Mouse (Mus musculus) embryonic stem cell, embryonic (primary cell): Measurements from ENCODE around the gene Gm17651.

ENCODE experiments used
- CTCF ChIA-PET, 4 experiments: fragments of 300-600 bp in 2 of 4; fragments of 350-600 bp in 2 of 4; sonication (Branson Sonifier 250); formaldehyde crosslinking; loops; one replicate each; lab custom pipeline; 2022; ENCODE audit warnings: inconsistent platforms in 2 of 4; lab: Charles Lee
- POLR2A ChIA-PET, 4 experiments: fragments of 300-600 bp in 2 of 4; fragments of 350-600 bp in 2 of 4; sonication (Branson Sonifier 250); formaldehyde crosslinking; loops; one replicate each; lab custom pipeline; 2022; ENCODE audit warnings: antibody characterized with exemption in 4 of 4, inconsistent platforms in 1 of 4; lab: Charles Lee

Gene Gm17651

GRCm38 (mm10) chr3:97674644-97675110 is at the start of gene Gm17651:
TSS of gene Gm17651 (minus strand) at chr3:97674694.
- CTCF ChIA-PET = no interaction called here
- POLR2A ChIA-PET = no interaction called here

- ChIA-PET CTCF (interaction anchor here in 2 of 4 experiments (0.5 to 0.8 kb wide), 3 partner anchors 37 to 81 kb away, joined by 3 to 6 read pairs (median 4); no protein-coding TSS in a partner anchor), POLR2A (no interaction called here)
These were observed 44.6 kb upstream of the Gm17651 start for GRCm38 (mm10) chr3:97719116-97719515.

GRCm38 (mm10) chr3:97715922-97716321 is 41.4 kb upstream of the Gm17651 start:
- ChIA-PET POLR2A (interaction anchor here in 1 of 4 experiments (0.6 kb wide), 1 partner anchor 116 kb away, joined by 4 read pairs; no protein-coding TSS in a partner anchor), CTCF (interaction anchor here (0.5 to 4.0 kb wide), 5 partner anchors 34 to 104 kb away, joined by 3 to 23 read pairs (median 4); no protein-coding TSS in a partner anchor)

GRCm38 (mm10) chr3:97710881-97711280 is 36.4 kb upstream of the Gm17651 start:
- CTCF ChIA-PET = no interaction called here

GRCm38 (mm10) chr3:97710134-97710533 is 35.6 kb upstream of the Gm17651 start:
- POLR2A ChIA-PET = interaction anchor here in 1 of 4 experiments (1.3 kb wide), 1 partner anchor 11 kb away, joined by 3 read pairs; no protein-coding TSS in a partner anchor
- CTCF ChIA-PET = no interaction called here

More at GRCm38 (mm10) chr3:97710881-97711280, 36.4 kb upstream of the Gm17651 start:
- POLR2A ChIA-PET = no interaction called here

GRCm38 (mm10) chr3:97706561-97706960 is 32.1 kb upstream of the Gm17651 start:
- POLR2A ChIA-PET = no interaction called here
- CTCF ChIA-PET = no interaction called here

- ChIA-PET CTCF (no interaction called here), POLR2A (no interaction called here)
These were observed 31.0 kb upstream of the Gm17651 start for GRCm38 (mm10) chr3:97705508-97705907.

- CTCF ChIA-PET = interaction anchor here in 2 of 4 experiments (0.7 to 1.6 kb wide), 3 partner anchors 21 to 63 kb away, joined by 3 to 5 read pairs (median 3); no protein-coding TSS in a partner anchor
- POLR2A ChIA-PET = interaction anchor here in 3 of 4 experiments (0.6 to 1.9 kb wide), 7 partner anchors 9 to 154 kb away, joined by 3 to 6 read pairs (median 5); no protein-coding TSS in a partner anchor
These were observed 28.1 kb upstream of the Gm17651 start for GRCm38 (mm10) chr3:97702448-97703080.

GRCm38 (mm10) chr3:97701198-97701597 is 26.7 kb upstream of the Gm17651 start:
- POLR2A ChIA-PET = interaction anchor here in 1 of 4 experiments (1.7 kb wide), 1 partner anchor 27 kb away, joined by 3 read pairs; no protein-coding TSS in a partner anchor
- CTCF ChIA-PET = no interaction called here

- CTCF ChIA-PET = no interaction called here
- POLR2A ChIA-PET = no interaction called here
These were observed 24.6 kb upstream of the Gm17651 start for GRCm38 (mm10) chr3:97699061-97699460.

- CTCF ChIA-PET = interaction anchor here in 1 of 4 experiments (0.6 kb wide), 1 partner anchor 12 kb away, joined by 9 read pairs; no protein-coding TSS in a partner anchor
- POLR2A ChIA-PET = no interaction called here
These were observed 22.8 kb upstream of the Gm17651 start for GRCm38 (mm10) chr3:97697291-97697690.

- ChIA-PET POLR2A (no interaction called here), CTCF (no interaction called here)
These were observed 22.4 kb upstream of the Gm17651 start for GRCm38 (mm10) chr3:97696866-97697265.

GRCm38 (mm10) chr3:97693806-97694205 is 19.3 kb upstream of the Gm17651 start:
- POLR2A ChIA-PET = interaction anchor here in 1 of 4 experiments (0.6 to 1.3 kb wide), 2 partner anchors 9 to 597 kb away, joined by 3 to 5 read pairs; no protein-coding TSS in a partner anchor

GRCm38 (mm10) chr3:97691443-97692017 is 17.0 kb upstream of the Gm17651 start:
- ChIA-PET CTCF (interaction anchor here in 2 of 4 experiments (0.6 to 2.3 kb wide), 4 partner anchors 10 to 110 kb away, joined by 5 to 7 read pairs (median 5); no protein-coding TSS in a partner anchor), POLR2A (interaction anchor here in 2 of 4 experiments (1.0 to 1.1 kb wide), 2 partner anchors 8 to 10 kb away, joined by 3 to 4 read pairs; no protein-coding TSS in a partner anchor)

More at GRCm38 (mm10) chr3:97693806-97694205, 19.3 kb upstream of the Gm17651 start:
- CTCF ChIA-PET = interaction anchor here in 1 of 4 experiments (0.6 kb wide), 1 partner anchor 12 kb away, joined by 3 read pairs; no protein-coding TSS in a partner anchor

- POLR2A ChIA-PET = no interaction called here
These were observed 16.1 kb upstream of the Gm17651 start for GRCm38 (mm10) chr3:97690590-97690989.

GRCm38 (mm10) chr3:97689289-97689688 is 14.8 kb upstream of the Gm17651 start:
- CTCF ChIA-PET = no interaction called here
- POLR2A ChIA-PET = no interaction called here

More at GRCm38 (mm10) chr3:97690590-97690989, 16.1 kb upstream of the Gm17651 start:
- CTCF ChIA-PET = interaction anchor here in 1 of 4 experiments (2.3 kb wide), 1 partner anchor 9 kb away, joined by 7 read pairs; no protein-coding TSS in a partner anchor

GRCm38 (mm10) chr3:97686372-97687117 is 12.1 kb upstream of the Gm17651 start:
- CTCF ChIA-PET = interaction anchor here in 1 of 4 experiments (0.7 kb wide), 1 partner anchor 101 kb away, joined by 4 read pairs; no protein-coding TSS in a partner anchor
- POLR2A ChIA-PET = interaction anchor here in 2 of 4 experiments (1.2 to 1.4 kb wide), 2 partner anchors 16 to 214 kb away, joined by 3 to 5 read pairs; partner anchors contain the start of gene Sec22b (in 1 of the 2)
